Mouse (Mus musculus): ENCODE data around the gene Gm2431. TPM values are rescaled to one million over a fixed set of nuclear protein-coding genes. Genes with fewer than 3 reads are reported as not detected.
"Not testable (repeated sequence)": the region's sequence is repeated elsewhere in the genome, so short reads cannot be mapped to it uniquely, and the experiment has no call there.

Gene Gm2431
- polyA plus RNA-seq, 1 experiment from 2014 or later, result not detected

DNA sequence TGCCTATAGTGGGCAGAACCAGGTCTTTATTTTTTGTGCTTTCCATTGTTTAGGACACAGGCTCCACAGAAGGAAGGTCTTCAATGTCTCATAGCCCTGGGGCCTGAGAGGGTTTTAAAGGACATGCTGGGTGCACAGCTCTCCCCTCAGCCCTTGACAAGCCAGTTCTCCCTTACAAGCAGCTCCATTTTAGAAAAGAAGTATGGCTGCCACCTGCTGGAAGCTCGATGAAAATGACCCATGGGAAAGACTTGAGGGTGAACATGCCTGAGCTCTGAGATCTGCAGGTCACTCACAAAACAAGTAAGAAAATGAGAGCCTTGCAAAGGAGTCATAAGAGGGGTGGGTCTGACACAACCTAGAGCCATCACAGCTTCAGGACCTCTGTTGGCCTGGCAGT lies 8.3 kb downstream of the Gm2431 start:
- 0% methylated on average over 1 of the region's 1 CpGs for WGBS
- Histone ChIP-seq H3K9ac (ENCODE audit: low read length) (no peak overlapping the region), H3K4me1 (replicated peaks; ENCODE audit: control insufficient read depth, insufficient read depth, low read length) (no peaks in the 10 kb centered on the region), H3K4me3 (ENCODE audit: low read depth, low read length) (no peak overlapping the region), H3K4me2 (ENCODE audit: low read length) (no peak overlapping the region), H3K27me3 (replicated peaks; ENCODE audit: control insufficient read depth, insufficient read depth, low read length) (no peaks in the 10 kb centered on the region; the same call in 1 of the 2 replicates), H3K9me3 (ENCODE audit: control insufficient read depth, low read length) (no peaks in the 10 kb centered on the region), H3K27ac (ENCODE audit: low read depth) (no peak overlapping the region), H3K36me3 (ENCODE audit: control insufficient read depth, insufficient read depth, low read length) (no peaks in the 10 kb centered on the region)
- peak; percentile 76 for DNase-seq (ENCODE audit: low spot score)
- ATAC-seq (replicated peaks; ENCODE audit: low FRiP score, low TSS enrichment, low read depth), result no peak

DNA sequence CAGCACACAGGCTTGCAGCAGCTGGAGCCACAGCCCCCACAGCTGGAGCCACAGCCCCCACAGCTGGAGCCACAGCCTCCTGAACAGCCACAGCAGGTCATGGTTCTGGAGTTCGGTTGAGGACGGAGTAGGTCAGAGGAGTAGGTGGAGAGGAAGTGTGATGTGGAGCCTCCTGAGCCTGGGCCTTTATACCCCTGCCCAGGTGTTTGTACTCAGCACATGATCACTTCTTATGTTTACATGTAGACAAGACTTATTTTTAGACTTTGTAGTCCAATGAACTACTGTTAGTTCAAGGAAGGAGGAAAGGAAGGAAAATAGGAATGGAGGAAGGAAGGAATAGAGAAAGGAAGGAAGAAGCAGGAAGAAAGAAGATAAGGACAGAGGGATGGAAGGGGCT lies 17.2 kb downstream of the Gm2431 start, which contains the start of gene Gm40460:
TSS of gene Gm40460 (minus strand) at position 101 of the 400 bp plus-strand sequence.
- Histone ChIP-seq H3K4me3 (ENCODE audit: low read depth, low read length) (no peak within 1 kb of the TSS), H3K27me3 (replicated peaks; ENCODE audit: control insufficient read depth, insufficient read depth, low read length) (no peaks in the 10 kb centered on the region), H3K9me3 (ENCODE audit: control insufficient read depth, low read length) (0 out of 2 replicates have a peak, but pooled peaks cover 4% of the 10 kb centered on the region), H3K4me1 (replicated peaks; ENCODE audit: control insufficient read depth, insufficient read depth, low read length) (no peaks in the 10 kb centered on the region), H3K36me3 (ENCODE audit: control insufficient read depth, insufficient read depth, low read length) (no peaks in the 10 kb centered on the region), H3K27ac (ENCODE audit: low read depth) (no peak within 1 kb of the TSS), H3K4me2 (ENCODE audit: low read length) (no peak within 1 kb of the TSS), H3K9ac (ENCODE audit: low read length) (no peak within 1 kb of the TSS)
- WGBS, result 34% methylated on average over 2 of the region's 2 CpGs
- DNase-seq (ENCODE audit: low spot score) (no peak), ATAC-seq (replicated peaks; ENCODE audit: low FRiP score, low TSS enrichment, low read depth) (no peak)

DNA sequence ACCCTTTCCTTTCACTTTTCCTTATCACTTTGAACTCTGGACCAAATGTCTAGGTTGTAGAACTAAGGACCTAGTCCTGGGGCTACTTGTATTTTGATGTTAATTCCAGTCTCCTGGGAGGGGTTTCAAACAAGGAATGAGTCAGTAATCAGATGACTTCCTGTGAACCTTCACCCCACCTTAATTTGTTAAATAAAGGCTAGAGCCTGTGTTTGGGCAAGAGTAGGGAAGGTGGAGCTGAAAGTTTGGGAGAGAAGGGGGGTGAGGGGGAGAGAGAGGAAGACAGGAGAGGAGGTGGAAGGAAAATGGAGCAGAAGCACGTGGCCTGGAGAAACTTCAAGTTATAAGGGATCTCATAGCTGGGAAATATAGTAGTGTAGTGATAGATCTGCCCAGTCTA lies 26.6 kb downstream of the Gm2431 start:
- Histone ChIP-seq H3K27me3 (replicated peaks; ENCODE audit: control insufficient read depth, insufficient read depth, low read length) (no peaks in the 10 kb centered on the region), H3K36me3 (ENCODE audit: control insufficient read depth, insufficient read depth, low read length) (no peaks in the 10 kb centered on the region), H3K9ac (ENCODE audit: low read length) (no peak overlapping the region), H3K4me2 (ENCODE audit: low read length) (no peak overlapping the region), H3K4me3 (ENCODE audit: low read depth, low read length) (no peak overlapping the region), H3K4me1 (replicated peaks; ENCODE audit: control insufficient read depth, insufficient read depth, low read length) (no peaks in the 10 kb centered on the region), H3K9me3 (ENCODE audit: control insufficient read depth, low read length) (no peaks in the 10 kb centered on the region), H3K27ac (ENCODE audit: low read depth) (no peak overlapping the region)
- ATAC-seq (replicated peaks; ENCODE audit: low FRiP score, low TSS enrichment, low read depth) (no peak), DNase-seq (ENCODE audit: low spot score) (no peak)
- 23% methylated on average over 1 of the region's 1 CpGs for WGBS

DNA sequence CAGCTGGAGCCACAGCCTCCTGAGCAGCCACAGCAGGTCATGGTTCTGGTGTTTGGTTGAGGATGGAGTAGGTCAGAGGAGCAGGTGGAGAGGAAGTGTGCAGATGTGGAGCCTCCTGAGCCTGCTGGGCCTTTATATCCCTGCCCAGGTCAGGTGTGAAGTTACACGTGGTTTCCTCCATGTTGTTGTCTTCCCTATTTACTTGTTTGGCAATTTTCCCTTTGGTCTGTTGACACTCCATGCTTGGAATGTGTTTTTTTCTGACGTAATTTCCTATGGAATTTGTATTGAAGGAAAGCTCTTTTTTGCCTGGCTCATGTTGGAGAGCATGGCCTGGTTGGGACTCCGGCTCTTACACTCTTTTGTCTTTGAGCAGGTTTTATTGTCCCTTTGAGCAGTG lies 28.3 kb downstream of the Gm2431 start, which contains the start of gene Krtap5-5:
TSS of gene Krtap5-5 (minus strand) at position 101 of the 400 bp plus-strand sequence.
- DNase-seq (ENCODE audit: low spot score); H3K4me2 ChIP-seq (ENCODE audit: low read length); H3K4me1 ChIP-seq (replicated peaks; ENCODE audit: control insufficient read depth, insufficient read depth, low read length); H3K27ac ChIP-seq (ENCODE audit: low read depth); H3K9ac ChIP-seq (ENCODE audit: low read length); H3K9me3 ChIP-seq (ENCODE audit: control insufficient read depth, low read length); ATAC-seq (replicated peaks; ENCODE audit: low FRiP score, low TSS enrichment, low read depth); H3K36me3 ChIP-seq (ENCODE audit: control insufficient read depth, insufficient read depth, low read length); H3K4me3 ChIP-seq (ENCODE audit: low read depth, low read length); H3K27me3 ChIP-seq (replicated peaks; ENCODE audit: control insufficient read depth, insufficient read depth, low read length): not testable (repeated sequence)
- 59% methylated on average over 3 of the region's 3 CpGs for WGBS

DNA sequence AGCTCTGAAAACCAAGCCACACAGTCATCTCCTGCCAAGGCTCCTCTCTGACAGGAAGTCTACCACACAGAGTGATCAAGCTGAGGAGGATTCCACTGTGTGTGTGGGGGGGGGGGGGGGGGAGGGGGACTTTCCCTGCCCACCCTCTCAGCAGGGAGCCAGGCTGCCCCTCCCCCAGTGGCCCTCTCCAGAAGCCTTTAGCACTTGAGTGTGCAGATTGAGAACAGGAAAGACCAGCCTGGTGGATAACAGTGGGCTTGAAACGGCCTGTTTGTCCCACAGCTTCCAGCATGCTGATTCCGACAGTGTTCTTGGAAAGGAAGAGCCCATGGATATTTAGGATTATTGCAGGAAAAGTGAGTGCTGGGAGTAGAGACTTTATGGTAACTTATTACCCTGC lies 33.6 kb downstream of the Gm2431 start:
- Histone ChIP-seq H3K4me3 (ENCODE audit: low read depth, low read length) (no peak overlapping the region), H3K4me1 (replicated peaks; ENCODE audit: control insufficient read depth, insufficient read depth, low read length) (no peaks in the 10 kb centered on the region), H3K9me3 (ENCODE audit: control insufficient read depth, low read length) (no peaks in the 10 kb centered on the region), H3K9ac (ENCODE audit: low read length) (no peak overlapping the region), H3K27ac (ENCODE audit: low read depth) (no peak overlapping the region), H3K36me3 (ENCODE audit: control insufficient read depth, insufficient read depth, low read length) (no peaks in the 10 kb centered on the region), H3K27me3 (replicated peaks; ENCODE audit: control insufficient read depth, insufficient read depth, low read length) (no peaks in the 10 kb centered on the region), H3K4me2 (ENCODE audit: low read length) (no peak overlapping the region)
- 26% methylated on average over 2 of the region's 2 CpGs for WGBS
- ATAC-seq (replicated peaks; ENCODE audit: low FRiP score, low TSS enrichment, low read depth) (no peak), DNase-seq (ENCODE audit: low spot score) (no peak)

DNA sequence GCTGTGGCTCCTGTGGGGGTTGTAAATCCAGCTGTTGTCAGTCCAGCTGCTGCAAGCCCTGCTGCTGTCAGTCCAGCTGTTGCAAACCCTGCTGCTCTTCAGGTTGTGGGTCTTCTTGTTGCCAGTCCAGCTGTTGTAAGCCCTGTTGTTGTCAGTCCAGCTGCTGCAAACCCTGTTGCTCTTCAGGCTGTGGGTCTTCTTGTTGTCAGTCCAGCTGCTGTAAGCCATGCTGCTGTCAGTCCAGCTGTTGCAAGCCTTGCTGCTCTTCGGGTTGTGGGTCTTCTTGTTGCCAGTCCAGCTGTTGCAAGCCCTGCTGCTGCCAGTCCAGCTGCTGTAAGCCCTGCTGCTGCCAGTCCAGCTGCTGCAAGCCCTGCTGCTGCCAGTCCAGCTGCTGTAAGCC lies 46.0 kb downstream of the Gm2431 start:
- 65% methylated on average over 1 of the region's 1 CpGs for WGBS

DNA sequence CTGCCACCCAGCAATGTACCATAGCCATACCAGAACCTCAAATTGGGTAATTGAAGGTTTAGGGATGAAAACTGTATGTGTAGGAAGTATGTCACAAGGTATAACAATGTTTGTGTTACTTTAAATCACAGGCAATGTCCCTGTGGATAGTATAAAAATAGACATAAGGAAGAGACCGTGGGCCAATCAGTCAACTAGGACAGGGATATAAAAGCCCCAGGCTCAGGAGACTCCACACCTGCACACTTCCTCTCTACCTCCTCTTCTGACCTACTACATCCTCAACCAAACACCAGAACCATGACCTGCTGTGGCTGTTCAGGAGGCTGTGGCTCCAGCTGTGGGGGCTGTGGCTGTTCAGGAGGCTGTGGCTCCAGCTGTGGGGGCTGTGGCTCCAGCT lies 46.6 kb downstream of the Gm2431 start, which contains the start of gene Gm7579:
TSS of gene Gm7579 (plus strand) at position 301 of the 400 bp plus-strand sequence.
- Histone ChIP-seq H3K9me3 (ENCODE audit: control insufficient read depth, low read length) (no peaks in the 10 kb centered on the region), H3K4me1 (replicated peaks; ENCODE audit: control insufficient read depth, insufficient read depth, low read length) (no peaks in the 10 kb centered on the region), H3K27ac (ENCODE audit: low read depth) (no peak within 1 kb of the TSS), H3K9ac (ENCODE audit: low read length) (no peak within 1 kb of the TSS), H3K36me3 (ENCODE audit: control insufficient read depth, insufficient read depth, low read length) (no peaks in the 10 kb centered on the region), H3K4me2 (ENCODE audit: low read length) (no peak within 1 kb of the TSS), H3K4me3 (ENCODE audit: low read depth, low read length) (no peak within 1 kb of the TSS), H3K27me3 (replicated peaks; ENCODE audit: control insufficient read depth, insufficient read depth, low read length) (no peaks in the 10 kb centered on the region)
- WGBS, result 56% methylated on average over 1 of the region's 1 CpGs
- ATAC-seq (replicated peaks; ENCODE audit: low FRiP score, low TSS enrichment, low read depth), result no peak
- DNase-seq (ENCODE audit: low spot score), result no peak

More for the DNA sequence above, 46.0 kb downstream of the Gm2431 start:
- not testable (repeated sequence) for H3K4me1 ChIP-seq (replicated peaks; ENCODE audit: control insufficient read depth, insufficient read depth, low read length); H3K9me3 ChIP-seq (ENCODE audit: control insufficient read depth, low read length); H3K27me3 ChIP-seq (replicated peaks; ENCODE audit: control insufficient read depth, insufficient read depth, low read length); ATAC-seq (replicated peaks; ENCODE audit: low FRiP score, low TSS enrichment, low read depth); DNase-seq (ENCODE audit: low spot score); H3K4me3 ChIP-seq (ENCODE audit: low read depth, low read length); H3K9ac ChIP-seq (ENCODE audit: low read length); H3K4me2 ChIP-seq (ENCODE audit: low read length); H3K36me3 ChIP-seq (ENCODE audit: control insufficient read depth, insufficient read depth, low read length); H3K27ac ChIP-seq (ENCODE audit: low read depth)

Other genes starting within 250 kb of the Gm2431 start
- gene Mob2, start 197.3 kb downstream of the Gm2431 start, polyA plus RNA-seq (2014; fragmentation: Nextera tagmentation; extraction: Ambion mirVana), result 63.0 and 64.8 TPM in 2 replicates
- gene Dusp8, start 162.5 kb downstream of the Gm2431 start, polyA plus RNA-seq (2014; fragmentation: Nextera tagmentation; extraction: Ambion mirVana), result 8.1 and 8.8 TPM in 2 replicates
- not detected in 2 replicates for gene Gm45618, start 137.6 kb downstream of the Gm2431 start, polyA plus RNA-seq (2014; fragmentation: Nextera tagmentation; extraction: Ambion mirVana)
- gene Gm39115, start 122.3 kb downstream of the Gm2431 start, polyA plus RNA-seq (2014; fragmentation: Nextera tagmentation; extraction: Ambion mirVana), result not detected in 2 replicates
- gene Gm45337, start 113.7 kb downstream of the Gm2431 start, polyA plus RNA-seq (2014; fragmentation: Nextera tagmentation; extraction: Ambion mirVana), result not detected in 2 replicates
- not detected in 2 replicates for gene Gm29735, start 101.2 kb downstream of the Gm2431 start, polyA plus RNA-seq (2014; fragmentation: Nextera tagmentation; extraction: Ambion mirVana)
- not detected in 2 replicates for gene Gm4553, start 92.6 kb downstream of the Gm2431 start, polyA plus RNA-seq (2014; fragmentation: Nextera tagmentation; extraction: Ambion mirVana)
- not detected in 2 replicates for gene Krtap5-2, start 82.3 kb downstream of the Gm2431 start, polyA plus RNA-seq (2014; fragmentation: Nextera tagmentation; extraction: Ambion mirVana)
- gene Gm10153, start 68.0 kb downstream of the Gm2431 start, polyA plus RNA-seq (2014; fragmentation: Nextera tagmentation; extraction: Ambion mirVana), result not detected in 2 replicates
- gene Krtap5-3, start 57.0 kb downstream of the Gm2431 start, polyA plus RNA-seq (2014; fragmentation: Nextera tagmentation; extraction: Ambion mirVana), result not detected in 2 replicates
- not detected in 2 replicates for gene Gm7579, start 46.5 kb downstream of the Gm2431 start, polyA plus RNA-seq (2014; fragmentation: Nextera tagmentation; extraction: Ambion mirVana)
- gene Krtap5-5, start 28.4 kb downstream of the Gm2431 start, polyA plus RNA-seq (2014; fragmentation: Nextera tagmentation; extraction: Ambion mirVana), result not detected in 2 replicates
- gene Gm40460, start 17.3 kb downstream of the Gm2431 start, polyA plus RNA-seq (2014; fragmentation: Nextera tagmentation; extraction: Ambion mirVana), result not detected in 2 replicates
- gene Gm4559, start 16.0 kb upstream of the Gm2431 start, polyA plus RNA-seq (2014; fragmentation: Nextera tagmentation; extraction: Ambion mirVana), result not detected in 2 replicates
- gene Krtap5-1, start 38.8 kb upstream of the Gm2431 start, polyA plus RNA-seq (2014; fragmentation: Nextera tagmentation; extraction: Ambion mirVana), result 0.42 TPM in 1 of 2 replicates, not detected in the other
- not detected in 2 replicates for gene Krtap5-4, start 45.2 kb upstream of the Gm2431 start, polyA plus RNA-seq (2014; fragmentation: Nextera tagmentation; extraction: Ambion mirVana)
- 1.7 and 2.1 TPM in 2 replicates for gene Ifitm10, start 115.4 kb upstream of the Gm2431 start, polyA plus RNA-seq (2014; fragmentation: Nextera tagmentation; extraction: Ambion mirVana)
- gene Gm49369, start 124.3 kb upstream of the Gm2431 start, polyA plus RNA-seq (2014; fragmentation: Nextera tagmentation; extraction: Ambion mirVana), result 0.54 TPM in 1 of 2 replicates, not detected in the other
- 245 and 248 TPM in 2 replicates for gene Ctsd, start 129.7 kb upstream of the Gm2431 start, polyA plus RNA-seq (2014; fragmentation: Nextera tagmentation; extraction: Ambion mirVana)
- gene Syt8, start 176.5 kb upstream of the Gm2431 start, polyA plus RNA-seq (2014; fragmentation: Nextera tagmentation; extraction: Ambion mirVana), result 1.6 and 3.8 TPM in 2 replicates
- 1.7 and 3.2 TPM in 2 replicates for gene Tnni2, start 183.5 kb upstream of the Gm2431 start, polyA plus RNA-seq (2014; fragmentation: Nextera tagmentation; extraction: Ambion mirVana)
- 145 and 153 TPM in 2 replicates for gene Lsp1, start 202.5 kb upstream of the Gm2431 start, polyA plus RNA-seq (2014; fragmentation: Nextera tagmentation; extraction: Ambion mirVana)
- 1.5 and 2.4 TPM in 2 replicates for gene Tnnt3, start 240.5 kb upstream of the Gm2431 start, polyA plus RNA-seq (2014; fragmentation: Nextera tagmentation; extraction: Ambion mirVana)

Data from intestine, embryonic 14.5 days (tissue).